In genomic region chr10:59326612-59327315, GRCm38 (mm10) we compare ENCODE assay signal across 18 mouse cellular contexts. TPM values are rescaled to one million over a fixed set of nuclear protein-coding genes. Genes with fewer than 3 reads are reported as not detected.
DNase-seq lines count a peak whose midpoint lies in the region; ATAC-seq and TF ChIP-seq lines count a peak whose summit lies in the region.
"Had no signal": no experiment of that assay in that cellular context is flagged by ENCODE, and none has a peak within 500 bp of the region (broad histone marks: within the 10 kb centered on the region; RNA-seq: fewer than 3 reads in every experiment).

No protein-coding gene starts in this region.

- TF ChIP-seq POLR2A in MEL (IDR thresholded peaks at IDR 0.05; ENCODE audit: control insufficient read depth in 1 of 2, insufficient read depth in 1 of 2, low read depth in 1 of 2, low read length in 2 of 2, poor library complexity in 1 of 2): no peak

- H3K4me3 ChIP-seq in forebrain, embryonic 15.5 days: no peak overlapping the region
- H3K4me3 ChIP-seq in forebrain, embryonic 11.5 days (ENCODE audit: low read depth, low read length): no peak overlapping the region
- H3K4me3 ChIP-seq in layer of hippocampus, adult 2 months: peak overlapping the region; percentile 95
- no peak overlapping the region; a peak in 1 of 4 replicates for H3K4me3 ChIP-seq in MEL (ENCODE audit: control insufficient read depth in 1 of 2, insufficient read depth in 1 of 2, low read depth in 2 of 2, low read length in 2 of 2)
- no peak overlapping the region for H3K4me3 ChIP-seq in limb, embryonic 13.5 days
- H3K4me3 ChIP-seq: hindbrain, embryonic 10.5 days; midbrain, embryonic 12.5 days had no signal

- DNase-seq in forebrain, embryonic 11.5 days (ENCODE audit: low spot score): no peak
- DNase-seq in layer of hippocampus, adult 2 months (ENCODE audit: low spot score in 2 of 2): no peak
- DNase-seq in layer of hippocampus, adult 9-11 months: no peak
- DNase-seq in MEL (ENCODE audit: low read depth, low spot score): no peak
- no peak for DNase-seq in B cell, adult 2 months
- no peak for DNase-seq in urinary bladder, postnatal 14 days (ENCODE audit: low spot score)
- DNase-seq: adrenal gland, postnatal 14 days; cerebellum, adult 9-10 months; lung, postnatal 36 days; right cerebral cortex, postnatal 25 days; thymus, adult 2 months had no signal

- H3K27me3 ChIP-seq in forebrain, embryonic 15.5 days: no peaks in the 10 kb centered on the region
- H3K27me3 ChIP-seq in forebrain, embryonic 11.5 days (ENCODE audit: control insufficient read depth, insufficient read depth, low read length): no peaks in the 10 kb centered on the region
- no peaks in the 10 kb centered on the region for H3K27me3 ChIP-seq in MEL (ENCODE audit: control insufficient read depth in 1 of 2, insufficient read depth in 2 of 2, low read length in 2 of 2)
- no peaks in the 10 kb centered on the region for H3K27me3 ChIP-seq in limb, embryonic 13.5 days
- H3K27me3 ChIP-seq: midbrain, embryonic 12.5 days had no signal

- no peak for TF ChIP-seq EP300 in MEL (IDR thresholded peaks at IDR 0.05; ENCODE audit: low read depth in 1 of 2, low read length in 2 of 2)

- no peaks in the 10 kb centered on the region for H3K9me3 ChIP-seq in forebrain, embryonic 15.5 days
- no peaks in the 10 kb centered on the region for H3K9me3 ChIP-seq in forebrain, embryonic 11.5 days (ENCODE audit: control insufficient read depth, low read length)
- H3K9me3 ChIP-seq in MEL (replicated peaks; ENCODE audit: insufficient read depth, low read length): no peaks in the 10 kb centered on the region
- peaks cover 4% of the 10 kb centered on the region for H3K9me3 ChIP-seq in limb, embryonic 13.5 days
- H3K9me3 ChIP-seq: G1E; hindbrain, embryonic 10.5 days had no signal

- peaks cover 22% of the 10 kb centered on the region for H3K79me2 ChIP-seq in MEL (ENCODE audit: control insufficient read depth, insufficient read depth, low read length, poor library complexity)

- WGBS in forebrain, embryonic 15.5 days: 42% methylated on average over 8 of the region's 8 CpGs
- WGBS in forebrain, embryonic 11.5 days: 67% methylated on average over 8 of the region's 8 CpGs
- WGBS in limb, embryonic 13.5 days: 66% methylated on average over 8 of the region's 8 CpGs

- ATAC-seq in forebrain, embryonic 15.5 days (replicated peaks): no peak
- no peak for ATAC-seq in forebrain, embryonic 11.5 days (replicated peaks; ENCODE audit: low FRiP score)
- no peak for ATAC-seq in limb, embryonic 13.5 days (ENCODE audit: low FRiP score, low read depth)
- ATAC-seq: intestine, embryonic 16.5 days had no signal

- TF ChIP-seq CTCF in layer of hippocampus, adult 2 months (conservative IDR thresholded peaks at IDR 0.05): no peak
- no peak for TF ChIP-seq CTCF in MEL (IDR thresholded peaks at IDR 0.05 in 2 of 3, conservative IDR thresholded peaks at IDR 0.05 in 1 of 3; ENCODE audit: control insufficient read depth in 1 of 3, insufficient read depth in 1 of 3, low read depth in 2 of 3, low read length in 3 of 3, poor library complexity in 1 of 3, severe bottlenecking in 1 of 3)

- H3K4me1 ChIP-seq in forebrain, embryonic 15.5 days: peaks cover 32% of the 10 kb centered on the region
- H3K4me1 ChIP-seq in forebrain, embryonic 11.5 days (replicated peaks; ENCODE audit: control insufficient read depth, insufficient read depth, low read length): peaks cover 2% of the 10 kb centered on the region; the same call in 1 of the 2 replicates
- H3K4me1 ChIP-seq in MEL (ENCODE audit: control insufficient read depth in 1 of 2, insufficient read depth in 2 of 2, low read length in 2 of 2): peaks cover 8 to 26% of the 10 kb centered on the region in 2 experiments
- H3K4me1 ChIP-seq in limb, embryonic 13.5 days: peaks cover 36% of the 10 kb centered on the region

- no peak for TF ChIP-seq RAD21 in MEL (IDR thresholded peaks at IDR 0.05; ENCODE audit: low read depth, low read length)

- no peak overlapping the region for H3K27ac ChIP-seq in forebrain, embryonic 15.5 days (replicated peaks)
- H3K27ac ChIP-seq in forebrain, embryonic 11.5 days (ENCODE audit: low read depth, low read length): no peak overlapping the region
- H3K27ac ChIP-seq in layer of hippocampus, adult 2 months: peak overlapping the region; percentile 99
- H3K27ac ChIP-seq in MEL (ENCODE audit: control insufficient read depth, low read depth, low read length): no peak overlapping the region
- H3K27ac ChIP-seq in limb, embryonic 13.5 days: no peak overlapping the region
- H3K27ac ChIP-seq: hindbrain, embryonic 10.5 days; midbrain, embryonic 12.5 days had no signal

- H3K36me3 ChIP-seq in forebrain, embryonic 15.5 days: no peaks in the 10 kb centered on the region
- H3K36me3 ChIP-seq in forebrain, embryonic 11.5 days (ENCODE audit: control insufficient read depth, insufficient read depth, low read length): no peaks in the 10 kb centered on the region
- peaks cover 0 to 19% of the 10 kb centered on the region in 2 experiments; a peak in 3 of 4 replicates for H3K36me3 ChIP-seq in MEL (ENCODE audit: control insufficient read depth in 1 of 2, insufficient read depth in 2 of 2, low read length in 2 of 2)
- H3K36me3 ChIP-seq in limb, embryonic 13.5 days: peaks cover 4% of the 10 kb centered on the region; the same call in 1 of the 2 replicates

- no peak overlapping the region for H3K9ac ChIP-seq in forebrain, embryonic 15.5 days (replicated peaks)
- no peak overlapping the region for H3K9ac ChIP-seq in forebrain, embryonic 11.5 days (ENCODE audit: low read length)
- no peak overlapping the region for H3K9ac ChIP-seq in MEL (ENCODE audit: control insufficient read depth, low read depth, low read length, poor library complexity, severe bottlenecking)
- no peak overlapping the region for H3K9ac ChIP-seq in limb, embryonic 13.5 days
- H3K9ac ChIP-seq: midbrain, embryonic 12.5 days had no signal

- peak overlapping the region; percentile 6; the same call in 1 of the 2 replicates for H3K4me2 ChIP-seq in forebrain, embryonic 15.5 days (replicated peaks)
- H3K4me2 ChIP-seq in forebrain, embryonic 11.5 days (ENCODE audit: low read depth, low read length, severe bottlenecking): no peak overlapping the region
- peak overlapping the region; percentile 39 for H3K4me2 ChIP-seq in limb, embryonic 13.5 days (replicated peaks)
- H3K4me2 ChIP-seq: heart, embryonic 11.5 days; midbrain, embryonic 12.5 days had no signal

TF ChIP-seq in MEL, 35 proteins besides CTCF, POLR2A, EP300 and RAD21:
- TF ChIP-seq HCFC1 (IDR thresholded peaks at IDR 0.05; ENCODE audit: low read depth, low read length): no peak
- no peak for TF ChIP-seq SIN3A (IDR thresholded peaks at IDR 0.05; ENCODE audit: low read length)
- no peak for TF ChIP-seq GATA1 (IDR thresholded peaks at IDR 0.05; ENCODE audit: low read depth, low read length)
- TF ChIP-seq ELF1 (IDR thresholded peaks at IDR 0.05; ENCODE audit: low read depth, low read length): no peak
- TF ChIP-seq UBTF (IDR thresholded peaks at IDR 0.05; ENCODE audit: borderline replicate concordance, insufficient read depth, low read depth, low read length): no peak
- TF ChIP-seq CHD1 (IDR thresholded peaks at IDR 0.05; ENCODE audit: low read depth, low read length): no peak
- TF ChIP-seq ZNF384 (IDR thresholded peaks at IDR 0.05; ENCODE audit: low read depth, low read length): 0 out of 2 replicates have a peak, but pooled peaks have one; percentile 27
- TF ChIP-seq MAX (IDR thresholded peaks at IDR 0.05; ENCODE audit: low read length): no peak
- no peak for TF ChIP-seq POLR2AphosphoS5 (IDR thresholded peaks at IDR 0.05; ENCODE audit: borderline replicate concordance, low read depth, low read length)
- no peak for TF ChIP-seq POLR2AphosphoS2 (IDR thresholded peaks at IDR 0.05; ENCODE audit: low read length)
- no peak for TF ChIP-seq MAFK (IDR thresholded peaks at IDR 0.05; ENCODE audit: borderline replicate concordance, low read depth, low read length)
- peak; percentile 75 for TF ChIP-seq RCOR1 (IDR thresholded peaks at IDR 0.05; ENCODE audit: low read depth, low read length)
- TF ChIP-seq MAZ (IDR thresholded peaks at IDR 0.05; ENCODE audit: low read depth, low read length): no peak
- no peak for TF ChIP-seq SMC3 (IDR thresholded peaks at IDR 0.05; ENCODE audit: low read depth, low read length)
- no peak for TF ChIP-seq TAL1 (IDR thresholded peaks at IDR 0.05; ENCODE audit: low read length)
- no peak for TF ChIP-seq ZC3H11A (IDR thresholded peaks at IDR 0.05; ENCODE audit: low read depth, low read length)
- TF ChIP-seq ZKSCAN1 (IDR thresholded peaks at IDR 0.05; ENCODE audit: low read depth, low read length): no peak
- TF ChIP-seq USF2 (IDR thresholded peaks at IDR 0.05; ENCODE audit: borderline replicate concordance in 1 of 2, insufficient read depth in 1 of 2, low read depth in 1 of 2, low read length in 2 of 2): no peak

RNA-seq across cellular contexts. Expression of gene P4ha1, which starts 3.7 kb away (rescaled TPM):
- 29.9 and 34.7 TPM in 2 replicates for polyA plus RNA-seq in forebrain, embryonic 15.5 days (2015; fragmentation: Nextera tagmentation; extraction: Ambion mirVana)
- 40.6 and 46.1 TPM in 2 replicates for polyA plus RNA-seq in forebrain, embryonic 11.5 days (2014; fragmentation: Nextera tagmentation; extraction: Ambion mirVana)
- total RNA-seq in layer of hippocampus, adult 2 months (2021): 10 to 100 TPM; 41.9 to 48.9 TPM
- total RNA-seq in MEL (2012; rRNA removed): 18.9 and 50.4 TPM in 2 replicates
- polyA plus RNA-seq in MEL (2012; ENCODE audit: insufficient read depth in 1 of 2, insufficient read length in 2 of 2, low read depth in 1 of 2, low replicate concordance in 2 of 2, missing spikeins in 1 of 2): 10 to 100 TPM in 1 of 2 experiments, not detected in 1; 50.2 TPM
- 99.0 and 116 TPM in 2 replicates for polyA plus RNA-seq in limb, embryonic 13.5 days (2015; fragmentation: Nextera tagmentation; extraction: Ambion mirVana)
